Mouse (Mus musculus) CD4-positive, CD25-positive, alpha-beta regulatory T cell, adult 4 months (primary cell): ENCODE results near the gene Sh3glb1. TPM values are rescaled to one million over a fixed set of nuclear protein-coding genes. Genes with fewer than 3 reads are reported as not detected.
A peak's percentile ranks its signal among the peaks of the same experiment; 100 is the strongest.
"Not testable (repeated sequence)": the region's sequence is repeated elsewhere in the genome, so short reads cannot be mapped to it uniquely, and the experiment has no call there.

Experiments used
- ATAC-seq: one replicate; pipeline ENCODE4 v1.8.0; 2017
- polyA plus RNA-seq, 2 experiments: library from polyadenylated mRNA; unstranded; fragments of 100-300 nt; shearing (Covaris generic); gene quantifications; one replicate each; pipeline ENCODE4 v1.2.1; 2017

The Sh3glb1 gene
- polyA plus RNA-seq = 10 to 100 TPM; 43.3 to 59.8 TPM

GRCm38 (mm10) chr3:144719901-144720747 lies at the start of gene Sh3glb1:
TSS of gene Sh3glb1 (minus strand) at chr3:144720335.
- ATAC-seq = peak; percentile 71

- ATAC-seq = no peak
Observed at GRCm38 (mm10) chr3:144765161-144765560, 45.0 kb upstream of the Sh3glb1 start.

DNA sequence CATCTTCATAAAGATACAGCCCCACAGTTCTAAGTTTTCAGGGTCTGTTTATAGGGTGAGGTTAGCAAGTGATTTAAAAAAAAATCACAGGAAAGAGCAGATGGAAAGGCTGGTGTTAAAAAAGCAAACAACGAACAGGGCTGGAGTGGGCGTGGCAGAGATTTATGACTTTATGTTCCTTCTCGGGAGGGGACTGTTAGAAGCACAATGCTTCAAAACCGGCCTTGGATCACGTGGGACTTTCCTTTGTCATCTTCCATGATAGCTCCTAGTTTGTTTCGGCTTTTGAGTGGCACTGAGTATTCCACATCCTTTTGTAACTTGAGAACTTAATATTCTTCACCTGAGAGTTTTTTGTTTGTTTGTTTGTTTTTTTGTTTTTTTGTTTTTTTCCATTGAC lies 41.3 kb upstream of the Sh3glb1 start:
- ATAC-seq = no peak

DNA sequence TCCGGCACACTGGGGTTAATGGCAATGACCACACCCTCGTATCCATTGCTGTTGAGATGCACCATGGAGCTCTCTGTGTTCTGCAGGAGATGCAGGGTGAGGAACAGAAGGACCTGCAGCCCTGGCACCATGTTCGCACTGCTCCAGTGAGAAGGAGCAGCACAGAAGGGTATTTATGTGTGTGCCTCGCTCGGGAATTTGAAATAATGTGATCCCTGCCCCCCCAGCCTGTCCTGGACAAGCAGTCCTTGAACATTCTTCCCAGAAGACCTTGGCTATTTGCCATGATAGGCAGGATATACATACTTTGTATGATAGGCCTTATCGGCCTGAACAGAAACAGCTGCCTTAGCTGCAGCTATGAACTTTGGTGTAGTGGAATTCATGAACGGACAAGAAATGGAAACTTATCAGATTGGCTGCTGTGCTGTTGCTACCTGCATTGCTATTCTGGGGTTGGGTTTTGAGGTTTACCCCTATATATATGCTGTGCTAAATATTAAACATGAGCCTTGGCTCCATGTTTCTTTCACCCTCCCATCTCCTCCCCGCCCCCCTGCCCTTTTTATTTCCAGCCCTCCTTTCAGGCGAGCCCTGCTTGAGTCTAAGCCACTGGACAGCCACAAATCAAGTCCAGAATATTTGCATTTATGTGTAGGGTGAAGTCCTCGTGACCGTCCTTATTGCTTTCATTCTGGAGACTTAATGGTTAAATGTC lies 40.6 kb upstream of the Sh3glb1 start, which contains the start of gene Clca3a1:
Gene Clca3a1, minus strand, starts transcription at position 386 of the 718 bp plus-strand sequence.
- no peak for ATAC-seq

DNA sequence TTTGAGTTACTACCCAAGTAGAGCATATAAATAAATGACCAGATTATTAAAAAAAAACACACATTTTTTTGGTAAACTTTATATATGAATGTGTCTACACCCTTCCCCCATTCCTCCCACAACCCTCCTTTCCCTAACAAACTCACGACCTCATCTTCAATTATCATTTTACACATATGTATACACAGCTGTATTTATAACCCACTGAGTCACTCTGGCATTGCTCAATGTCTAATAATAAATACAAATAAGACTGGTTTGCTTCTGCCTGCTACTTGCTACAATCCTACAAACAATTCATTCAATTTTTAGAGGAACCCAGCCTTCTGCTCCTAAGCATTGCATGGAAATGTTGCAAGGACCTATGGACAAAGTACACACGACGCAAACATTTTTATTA lies 39.6 kb upstream of the Sh3glb1 start:
- no peak for ATAC-seq

DNA sequence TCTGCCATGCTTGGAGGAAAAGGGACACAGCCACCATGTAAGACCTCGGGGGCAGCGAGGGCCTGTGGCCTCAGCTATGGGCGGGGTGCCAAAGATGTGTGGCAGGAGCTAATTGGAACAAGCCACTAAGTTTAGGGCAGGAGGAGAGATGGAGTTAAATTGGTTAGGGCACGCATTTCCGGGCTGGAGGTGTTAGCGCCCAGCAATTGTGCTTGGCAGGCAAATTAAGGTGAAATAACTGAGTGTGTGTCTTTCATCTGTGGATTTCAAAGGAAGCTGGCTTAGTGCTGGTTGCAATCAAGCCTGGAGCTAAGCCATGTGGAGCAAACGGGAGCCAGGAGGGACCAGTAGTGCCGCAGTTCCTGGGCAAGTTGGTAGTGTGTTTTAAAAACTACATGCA lies 36.0 kb upstream of the Sh3glb1 start:
- not testable (repeated sequence) for ATAC-seq

DNA sequence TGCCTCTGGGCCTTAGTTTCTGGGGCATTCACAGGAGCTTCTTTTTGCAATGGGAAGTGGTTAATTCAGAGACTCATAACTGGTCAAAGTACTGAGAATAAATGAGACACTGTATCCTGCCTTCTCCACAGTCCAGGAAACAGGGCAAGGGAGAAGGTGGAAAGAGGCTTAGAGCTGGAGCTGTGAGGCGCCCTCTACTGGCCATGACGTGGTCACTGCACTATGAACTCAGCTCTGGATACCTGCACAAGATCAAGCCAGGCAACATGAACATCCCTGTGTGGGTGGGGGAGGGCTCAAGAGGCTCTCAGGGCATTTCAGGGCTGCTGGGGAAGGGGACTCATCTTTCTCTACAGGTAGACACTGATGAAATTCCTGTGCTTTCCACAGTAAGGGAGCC lies 33.0 kb upstream of the Sh3glb1 start:
- ATAC-seq = peak; percentile 43

- ATAC-seq = not testable (repeated sequence)
Observed at GRCm38 (mm10) chr3:144749062-144749963, 29.2 kb upstream of the Sh3glb1 start.

GRCm38 (mm10) chr3:144747706-144748105 lies 27.6 kb upstream of the Sh3glb1 start:
- not testable (repeated sequence) for ATAC-seq

- not testable (repeated sequence) for ATAC-seq
Observed at GRCm38 (mm10) chr3:144738396-144738795, 18.3 kb upstream of the Sh3glb1 start.

DNA sequence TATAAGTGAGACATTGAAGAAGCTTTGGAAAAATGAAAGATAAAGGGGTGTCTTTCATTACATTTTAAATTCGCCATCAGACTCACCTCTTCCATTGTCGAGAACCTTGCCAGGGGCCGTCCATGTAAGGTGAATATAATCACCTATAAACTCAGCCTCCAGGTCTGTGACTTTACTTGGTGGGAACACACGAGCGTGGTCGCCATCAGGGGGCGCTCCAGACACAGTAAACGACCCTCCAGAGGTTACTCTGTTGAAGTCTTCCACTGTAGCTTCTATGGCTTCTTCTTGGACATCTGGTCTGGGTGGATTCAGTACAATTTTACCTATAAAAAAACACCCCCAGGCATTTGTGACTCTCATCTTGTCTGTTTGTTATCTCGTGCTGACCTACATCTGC lies 16.7 kb upstream of the Sh3glb1 start:
- ATAC-seq = no peak

GRCm38 (mm10) chr3:144723455-144723854 lies 3.3 kb upstream of the Sh3glb1 start:
- no peak for ATAC-seq

DNA sequence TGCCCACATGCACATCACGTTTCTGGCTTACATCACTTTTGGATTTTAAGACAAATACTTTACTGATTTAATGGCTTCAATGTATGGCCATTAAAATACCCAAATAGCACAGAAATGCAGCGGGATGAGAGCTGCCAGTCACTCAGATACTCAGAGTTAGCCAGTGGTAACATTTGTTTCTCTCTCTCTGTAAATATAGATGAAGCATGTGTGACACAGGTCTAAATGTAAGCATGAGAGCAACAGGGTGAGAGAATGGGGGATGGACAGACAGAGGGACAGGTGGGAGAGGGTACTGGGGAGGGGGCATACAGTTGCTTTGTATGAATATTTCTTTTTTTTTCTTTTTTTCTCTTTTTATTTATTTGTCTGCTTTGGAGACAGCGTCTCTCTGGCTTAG lies 2.4 kb upstream of the Sh3glb1 start:
- ATAC-seq = not testable (repeated sequence)

GRCm38 (mm10) chr3:144721860-144722256 lies 1.7 kb upstream of the Sh3glb1 start:
- no peak for ATAC-seq

- ATAC-seq = no peak
Observed at GRCm38 (mm10) chr3:144721077-144721859, 1.1 kb upstream of the Sh3glb1 start.

DNA sequence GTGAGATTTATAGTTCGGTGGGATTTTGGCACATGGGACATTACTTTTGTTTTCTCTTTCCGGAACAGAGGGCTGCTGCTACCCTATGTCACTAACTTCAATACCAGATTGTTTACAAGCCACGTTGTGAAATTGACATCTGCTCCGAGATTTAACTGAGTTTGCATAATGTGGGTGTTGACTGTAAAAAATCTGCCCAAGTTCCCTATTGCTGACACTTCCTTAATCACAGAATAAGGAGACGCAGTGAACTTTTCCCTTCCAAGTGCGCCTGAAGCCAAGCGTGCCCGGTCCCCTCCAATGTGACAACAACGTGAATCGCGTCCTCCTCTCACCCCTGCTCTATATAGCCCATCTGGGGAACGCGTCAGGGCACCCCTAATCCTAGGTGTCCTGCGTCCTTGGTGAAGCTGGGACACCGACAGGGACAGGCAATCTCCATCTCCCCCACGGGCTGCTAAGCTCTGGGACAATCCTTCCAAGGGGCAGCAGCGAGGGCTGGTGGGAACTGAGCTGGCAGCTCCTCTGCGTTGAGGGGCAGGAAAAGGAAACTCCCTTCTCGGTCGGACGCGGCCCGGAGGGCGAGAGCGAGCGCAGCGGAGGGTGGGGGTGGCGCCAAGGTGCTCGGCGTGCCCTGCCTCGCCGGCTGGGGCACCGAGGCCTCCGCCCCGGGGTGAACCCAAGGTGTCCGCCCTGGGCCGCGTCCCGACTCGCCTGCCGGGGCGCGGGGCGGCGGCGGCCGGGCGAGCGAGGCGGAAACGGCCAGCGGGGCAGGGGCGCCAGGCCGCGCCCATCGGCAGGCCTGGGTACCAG lies 841 bp downstream of the Sh3glb1 start:
- ATAC-seq = peak; percentile 30

DNA sequence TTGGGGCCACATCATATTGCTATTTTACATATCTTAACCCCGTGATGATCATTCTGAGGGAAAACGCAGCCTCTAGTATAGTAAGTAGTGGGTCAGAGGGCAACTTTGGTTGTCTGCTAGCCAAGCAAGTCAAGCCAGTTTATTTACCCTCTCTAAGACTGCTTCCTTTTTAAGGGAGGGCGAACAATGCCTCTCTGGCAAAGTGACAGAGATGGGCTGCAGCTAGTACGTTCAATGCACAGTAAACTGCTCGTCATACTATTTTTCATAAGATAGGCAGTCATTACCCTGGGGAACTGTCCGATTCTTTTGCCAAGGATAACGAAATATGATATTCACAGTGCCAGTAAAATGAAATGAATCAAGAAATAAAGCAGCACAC lies 1.4 kb downstream of the Sh3glb1 start:
- ATAC-seq = no peak

DNA sequence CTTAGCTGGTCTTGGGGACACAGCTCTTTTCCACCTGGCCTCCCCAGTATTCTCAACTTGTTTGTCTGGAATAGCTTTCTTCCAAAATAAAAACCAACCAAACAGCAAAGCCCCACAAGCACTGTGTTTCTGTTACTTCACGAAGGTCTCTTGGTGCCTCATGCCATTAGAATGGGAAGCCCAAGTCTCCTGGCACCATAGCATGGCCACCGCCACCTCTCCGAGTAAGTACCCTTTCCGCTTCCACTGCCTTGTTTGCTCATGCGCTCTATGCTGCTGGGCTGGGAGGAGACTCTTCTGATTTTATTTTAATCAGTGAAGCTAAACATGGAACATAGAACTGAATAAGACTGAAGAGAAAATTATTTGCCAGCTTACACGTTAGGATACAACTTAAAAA lies 2.3 kb downstream of the Sh3glb1 start:
- no peak for ATAC-seq

GRCm38 (mm10) chr3:144717121-144717520 lies 3.0 kb downstream of the Sh3glb1 start:
- no peak for ATAC-seq

GRCm38 (mm10) chr3:144715901-144716300 lies 4.2 kb downstream of the Sh3glb1 start:
- ATAC-seq = no peak

DNA sequence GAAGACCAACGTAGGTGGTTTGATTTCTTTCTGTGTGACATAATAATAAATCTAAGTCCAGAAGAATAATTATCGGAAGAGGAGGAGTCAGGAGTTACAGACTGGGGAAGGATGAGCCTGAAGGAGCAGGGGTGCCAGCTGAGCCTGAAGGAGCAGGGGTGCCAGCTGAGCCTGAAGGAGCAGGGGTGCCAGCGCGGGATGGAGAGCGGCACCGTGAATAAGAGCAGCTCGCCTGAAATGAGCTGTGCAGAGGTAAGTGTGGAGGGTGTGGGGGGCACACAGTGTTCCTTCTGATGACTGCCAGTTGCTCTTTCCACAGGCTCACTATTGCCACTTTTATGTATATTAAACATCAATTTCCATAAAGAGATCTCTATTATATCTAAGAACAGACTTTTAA lies 5.1 kb downstream of the Sh3glb1 start:
- no peak for ATAC-seq
